Mouse (Mus musculus) spleen, embryonic (tissue): ENCODE measurements around the gene Bbs10.

Source experiments
- CTCF ChIA-PET: fragments of 350-600 bp; sonication (Branson Sonifier 250); formaldehyde crosslinking; loops from one replicate; lab custom pipeline; 2022; lab: Charles Lee

The Bbs10 gene

DNA sequence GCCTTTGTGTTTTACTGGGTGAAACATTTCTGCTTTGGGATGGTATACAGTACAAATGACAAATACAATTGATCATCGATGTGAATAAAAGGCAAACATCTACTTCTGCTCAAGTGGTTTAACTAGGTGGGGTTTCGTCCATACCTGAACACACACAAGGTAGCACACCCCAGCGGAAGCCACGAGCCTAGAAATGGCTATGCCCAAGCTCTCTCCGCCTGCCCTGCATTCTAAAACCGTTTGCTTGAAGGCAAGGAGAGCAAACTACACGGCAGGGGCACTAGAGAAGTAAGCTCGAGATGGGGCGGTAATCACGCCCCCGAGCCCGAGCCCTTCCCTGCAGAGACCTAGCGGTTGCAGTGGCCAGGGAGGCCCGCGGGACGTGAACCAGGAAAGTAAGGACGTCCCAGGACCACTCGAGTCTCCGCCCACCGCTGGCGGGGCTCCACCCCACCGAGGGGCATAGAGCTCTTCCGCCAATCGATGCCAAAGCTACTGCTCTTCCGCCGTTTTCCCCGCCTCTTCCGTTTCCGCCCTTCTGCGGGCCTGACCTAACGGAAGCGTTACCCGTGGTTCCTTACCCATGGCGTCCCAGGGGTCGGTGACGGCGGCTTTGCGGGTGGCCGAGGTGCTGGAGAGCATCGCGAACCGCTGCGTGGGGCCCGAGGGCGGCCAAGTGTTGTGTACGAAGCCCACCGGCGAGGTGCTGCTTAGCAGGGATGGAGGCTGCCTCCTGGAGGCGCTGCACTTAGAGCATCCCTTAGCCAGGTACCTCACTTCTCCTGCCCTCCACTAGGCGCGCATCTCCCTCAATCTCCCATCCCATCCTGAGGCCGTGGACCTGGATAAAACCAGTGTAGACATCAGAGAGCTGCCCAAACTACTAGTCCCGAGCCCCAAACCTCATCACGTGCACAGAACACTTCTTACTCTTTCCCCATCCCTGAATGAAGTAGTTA lies at the start of gene Bbs10:
Bbs10 (plus strand) TSS at position 540 of the 959 bp plus-strand sequence.
- CTCF ChIA-PET, result no interaction called here

DNA sequence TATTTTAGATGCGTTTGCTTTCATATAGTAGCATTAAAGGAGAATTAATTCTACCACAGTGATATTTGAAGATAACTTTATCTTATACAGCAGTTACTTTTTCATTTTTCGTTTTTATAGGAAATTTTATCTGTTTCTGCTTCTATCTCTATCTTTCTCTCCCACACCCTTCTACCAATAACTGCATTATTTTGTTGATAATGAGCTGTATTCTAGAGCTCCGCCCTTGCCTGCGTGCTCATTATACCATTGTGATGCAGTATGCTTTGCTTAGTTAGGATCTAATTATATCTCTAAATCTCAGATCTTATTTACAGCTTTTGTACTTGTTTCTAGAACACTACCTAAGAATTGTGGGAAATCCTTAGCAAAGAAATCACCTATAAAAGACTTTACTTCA lies 48.3 kb upstream of the Bbs10 start:
- CTCF ChIA-PET, result interaction anchor here (0.5 kb wide), 1 partner anchor 149 kb away, joined by 3 read pairs; no protein-coding TSS in a partner anchor

DNA sequence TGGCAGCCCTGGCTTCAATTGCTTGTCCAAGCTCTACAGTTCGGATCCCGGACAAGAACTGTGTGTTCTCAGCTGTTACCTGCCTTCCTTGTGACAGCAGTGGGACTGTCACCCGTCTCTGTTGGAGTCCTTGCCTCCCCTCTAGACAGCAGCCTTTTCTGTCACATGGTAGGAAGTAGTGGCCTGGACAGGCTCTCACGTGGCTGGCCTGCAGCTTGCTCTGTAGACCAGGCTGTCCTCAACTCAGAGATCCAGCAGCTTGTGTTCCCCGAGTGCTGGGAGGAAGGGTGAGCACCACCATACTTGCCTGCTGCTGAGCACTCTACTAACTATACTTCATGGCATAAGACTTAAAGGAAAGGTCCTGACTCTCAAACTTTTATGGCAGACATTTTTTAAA lies 46.8 kb upstream of the Bbs10 start:
- CTCF ChIA-PET, result no interaction called here

DNA sequence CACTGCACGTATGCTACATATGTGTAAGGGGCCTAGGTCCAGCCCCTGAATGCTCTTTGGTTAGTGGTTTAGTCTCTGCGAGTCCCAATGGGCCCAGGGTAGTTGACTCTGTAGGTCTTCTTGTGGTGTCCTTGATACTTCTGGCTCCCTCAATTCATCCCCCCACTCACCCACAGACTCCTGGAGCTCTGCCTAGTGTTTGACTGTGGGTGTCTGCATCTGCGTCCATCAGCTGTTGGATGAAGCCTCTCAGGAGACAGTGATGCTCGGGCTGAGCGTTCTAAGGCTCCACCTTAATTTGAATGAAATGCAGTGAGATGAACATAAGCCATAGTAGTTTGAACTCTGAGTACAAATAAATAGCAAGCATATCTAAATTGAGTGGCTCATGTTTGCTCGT lies 43.3 kb upstream of the Bbs10 start:
- CTCF ChIA-PET, result no interaction called here

DNA sequence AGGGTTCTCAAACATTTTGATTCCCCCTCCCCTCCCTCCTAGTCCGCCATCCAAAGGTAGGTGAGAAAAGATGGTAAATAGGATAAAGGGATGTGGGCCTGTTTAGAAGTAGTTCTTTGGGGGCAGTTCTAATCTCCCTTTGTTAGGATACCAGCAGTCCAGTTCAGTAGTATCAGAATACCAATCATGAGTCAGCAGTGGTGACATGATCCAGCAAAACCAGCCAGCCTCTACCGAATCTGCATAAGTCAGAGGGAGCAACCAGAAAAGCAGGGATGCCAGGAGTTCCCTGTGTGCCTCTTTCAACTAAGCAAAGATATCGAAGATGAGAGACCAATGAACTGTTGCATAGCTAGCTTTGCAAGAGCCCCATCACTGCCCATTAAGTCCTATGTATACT lies 42.3 kb upstream of the Bbs10 start:
- CTCF ChIA-PET, result no interaction called here

DNA sequence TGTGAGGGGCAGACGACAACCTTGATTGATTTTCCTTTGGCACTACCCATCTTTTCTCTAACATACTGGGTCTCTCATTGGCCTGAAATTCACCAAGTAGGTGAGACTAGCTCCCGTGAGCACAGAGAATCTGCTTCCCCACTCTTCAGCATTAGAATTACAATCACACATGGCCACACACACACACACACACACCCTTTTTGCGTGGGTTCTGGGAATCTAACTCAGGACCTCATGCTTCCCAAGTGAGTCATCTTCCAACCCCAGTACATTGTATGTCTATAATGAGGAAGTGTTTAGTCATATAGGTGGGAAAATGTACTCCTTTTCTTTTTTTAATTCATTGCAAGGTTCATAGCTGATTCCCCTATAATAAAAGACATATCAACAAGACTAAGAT lies 41.1 kb upstream of the Bbs10 start:
- CTCF ChIA-PET, result no interaction called here

DNA sequence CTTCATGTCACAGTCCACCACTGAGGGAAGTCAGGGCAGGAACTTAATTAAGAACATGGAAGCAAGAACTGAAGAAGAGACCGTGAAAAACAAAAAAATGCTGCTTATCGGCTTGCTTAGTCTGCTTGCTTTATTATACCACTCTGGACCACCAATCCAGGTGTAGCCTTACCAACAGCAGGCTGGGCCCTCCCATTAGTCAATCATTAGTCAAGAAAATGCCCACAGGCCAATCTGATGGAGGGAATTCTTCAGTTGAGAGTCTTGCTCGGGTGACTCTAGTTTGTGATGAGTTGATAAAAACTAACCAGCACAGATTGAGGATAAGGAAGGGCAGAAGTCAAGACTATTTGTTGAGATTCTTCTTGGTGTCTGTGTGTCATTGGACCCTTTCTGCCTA lies 40.2 kb upstream of the Bbs10 start:
- CTCF ChIA-PET, result no interaction called here

DNA sequence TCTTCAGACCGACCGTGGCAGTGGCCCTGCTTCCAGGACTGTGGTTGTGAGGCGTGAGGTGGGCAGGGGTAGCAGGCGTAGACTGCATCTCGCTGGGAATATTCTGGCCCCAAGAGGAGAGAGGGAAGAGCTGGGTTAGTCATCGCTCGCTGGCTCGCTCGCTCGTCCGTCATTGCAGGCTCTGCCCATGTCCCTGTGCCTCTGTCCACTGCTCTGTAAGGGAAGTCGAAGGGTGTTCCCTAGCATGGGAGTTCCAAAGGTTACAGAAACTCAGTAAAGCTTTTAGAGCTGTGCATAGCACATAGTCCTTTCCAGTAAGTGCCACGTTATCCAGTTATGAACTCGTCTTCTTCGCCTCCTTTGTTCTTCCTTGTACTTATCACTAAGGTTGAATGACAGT lies 26.8 kb upstream of the Bbs10 start:
- CTCF ChIA-PET, result no interaction called here

DNA sequence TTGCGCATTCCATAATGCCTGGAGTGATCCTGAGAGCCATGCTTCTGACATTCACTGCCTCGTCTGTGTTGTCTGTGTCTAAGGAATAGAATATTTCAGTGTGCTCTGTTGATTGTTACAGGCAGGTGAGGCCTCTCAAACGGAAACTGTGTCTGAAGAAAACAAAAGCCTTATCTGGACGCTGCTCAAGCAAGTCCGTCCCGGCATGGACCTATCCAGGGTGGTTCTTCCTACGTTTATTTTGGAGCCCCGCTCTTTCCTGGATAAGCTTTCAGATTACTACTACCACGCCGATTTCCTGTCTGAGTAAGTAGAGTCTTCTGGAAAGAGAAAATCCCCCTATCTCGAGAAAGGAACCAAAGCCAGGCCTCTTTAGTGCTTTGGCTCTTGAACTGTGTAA lies 25.6 kb upstream of the Bbs10 start:
- CTCF ChIA-PET, result no interaction called here

DNA sequence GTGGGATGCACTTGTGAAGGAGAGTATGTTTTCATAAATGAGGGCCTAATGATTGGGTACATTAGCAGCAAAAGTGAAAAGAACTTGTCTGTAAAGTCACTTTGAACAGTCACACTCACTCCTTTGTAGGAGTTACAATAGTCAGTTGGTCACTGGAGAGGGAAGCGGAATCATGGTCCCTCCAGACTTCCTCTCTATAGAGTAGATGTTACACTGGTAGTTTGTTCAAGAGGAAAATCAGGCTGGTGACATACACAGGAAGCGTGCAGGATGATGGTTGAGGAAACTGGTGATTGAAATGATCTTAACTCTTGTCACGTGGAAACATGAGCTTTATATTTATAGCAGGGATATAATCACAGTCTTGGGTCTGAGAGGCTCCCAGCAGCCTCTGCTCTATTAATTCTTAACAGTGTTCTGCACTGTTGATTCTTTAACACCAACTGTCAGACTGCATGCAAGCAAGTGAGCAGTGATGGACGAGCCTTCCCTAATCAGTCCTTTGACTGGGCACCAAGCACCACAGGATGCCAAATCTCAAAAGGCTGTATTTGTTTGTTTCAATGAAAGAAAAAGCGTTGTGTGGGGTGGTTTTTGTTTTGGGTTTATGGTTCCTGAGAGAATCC lies 24.9 kb upstream of the Bbs10 start:
- CTCF ChIA-PET, result no interaction called here

DNA sequence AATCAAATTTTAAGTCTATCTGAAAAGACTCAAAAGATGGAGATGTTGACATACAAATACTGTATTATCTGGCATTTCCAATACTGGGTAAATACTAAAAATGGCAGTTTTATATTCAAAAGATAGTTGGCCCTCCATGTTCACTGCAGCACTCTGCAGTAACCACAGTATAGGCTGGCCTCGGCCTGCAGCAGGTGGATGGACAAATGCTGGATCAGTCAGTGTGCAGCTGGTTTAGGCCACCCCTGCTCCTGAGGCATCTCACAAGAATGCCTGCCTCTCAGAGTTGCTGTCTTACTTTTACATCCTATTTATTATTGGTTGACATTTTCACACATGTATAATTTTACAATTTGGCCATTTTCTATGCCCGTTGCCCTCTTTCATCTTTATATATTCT lies 22.7 kb upstream of the Bbs10 start:
- CTCF ChIA-PET, result no interaction called here

DNA sequence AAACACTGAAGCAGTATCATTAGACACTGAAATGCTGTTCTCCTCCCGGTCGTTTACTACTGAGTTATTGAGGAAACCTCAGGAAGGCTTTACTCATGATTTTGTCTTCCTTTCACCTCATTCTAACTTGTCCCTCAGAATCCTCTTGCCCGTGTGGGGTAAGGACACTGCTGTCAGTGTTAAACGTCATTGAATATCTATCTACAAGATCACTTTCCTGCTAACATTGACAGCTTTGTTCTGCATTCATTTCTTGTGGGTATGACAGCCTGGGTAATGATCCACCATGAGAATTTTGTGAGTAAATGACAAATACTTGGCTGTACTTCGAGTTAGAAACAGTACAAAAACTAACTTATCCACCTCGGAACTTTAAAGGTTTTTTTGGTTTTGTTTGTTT lies 848 bp upstream of the Bbs10 start:
- CTCF ChIA-PET, result no interaction called here

DNA sequence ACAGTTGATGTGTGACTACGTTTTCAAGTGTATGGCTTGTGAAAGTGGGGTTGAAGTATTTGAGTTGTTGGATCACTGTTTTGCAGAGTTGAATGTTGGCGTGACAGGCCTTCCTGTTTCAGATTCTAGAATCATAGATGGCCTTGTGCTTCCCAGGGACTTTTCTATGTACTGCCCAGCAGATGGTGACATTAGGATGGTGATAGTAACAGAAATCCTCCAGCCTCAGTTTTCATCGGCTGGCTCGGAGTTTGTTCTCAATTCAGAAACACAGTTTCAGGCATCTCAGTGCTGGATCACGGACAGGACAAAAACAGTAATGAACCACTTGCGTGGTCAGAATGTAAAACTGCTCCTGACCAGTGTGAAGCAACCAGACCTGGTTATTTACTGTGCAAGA lies 1.1 kb downstream of the Bbs10 start:
- CTCF ChIA-PET, result no interaction called here

DNA sequence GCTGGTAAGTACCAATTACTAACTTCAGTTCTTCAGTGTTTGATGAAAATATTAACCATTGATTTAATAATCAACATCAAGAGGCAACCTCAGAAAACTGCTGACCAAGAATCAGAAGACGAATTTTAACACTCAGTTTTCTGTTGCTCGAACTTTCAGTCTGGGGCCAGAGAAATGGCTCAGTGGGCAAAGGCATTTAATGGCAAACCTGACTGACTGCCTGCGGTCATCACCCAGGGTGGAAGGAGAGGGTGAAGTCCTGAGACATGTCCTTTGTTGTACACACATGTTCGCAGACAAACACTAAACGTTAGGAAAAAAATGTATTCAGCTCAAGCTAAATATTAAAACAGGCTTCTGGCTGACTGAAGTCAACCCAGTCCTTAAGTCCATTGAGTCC lies 2.6 kb downstream of the Bbs10 start:
- CTCF ChIA-PET, result no interaction called here

DNA sequence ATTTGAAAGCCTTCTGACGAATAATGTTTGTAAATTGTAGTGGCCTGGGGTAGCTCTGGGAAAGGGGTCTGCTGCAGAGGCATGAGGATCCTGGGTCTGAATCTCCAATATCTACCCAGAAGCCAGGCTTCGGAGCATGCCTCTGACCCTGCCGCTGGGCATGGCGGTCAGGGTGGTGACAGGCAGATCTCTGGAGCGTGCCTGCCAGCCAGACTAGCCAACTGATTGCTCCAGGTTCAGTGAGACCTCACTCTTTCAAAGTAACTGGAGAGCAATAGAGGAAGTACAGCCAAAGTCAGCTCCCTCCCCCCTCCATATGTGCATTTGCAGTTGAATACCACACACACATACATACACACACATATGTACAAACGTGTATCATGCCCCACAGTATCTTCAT lies 4.0 kb downstream of the Bbs10 start:
- CTCF ChIA-PET, result no interaction called here

DNA sequence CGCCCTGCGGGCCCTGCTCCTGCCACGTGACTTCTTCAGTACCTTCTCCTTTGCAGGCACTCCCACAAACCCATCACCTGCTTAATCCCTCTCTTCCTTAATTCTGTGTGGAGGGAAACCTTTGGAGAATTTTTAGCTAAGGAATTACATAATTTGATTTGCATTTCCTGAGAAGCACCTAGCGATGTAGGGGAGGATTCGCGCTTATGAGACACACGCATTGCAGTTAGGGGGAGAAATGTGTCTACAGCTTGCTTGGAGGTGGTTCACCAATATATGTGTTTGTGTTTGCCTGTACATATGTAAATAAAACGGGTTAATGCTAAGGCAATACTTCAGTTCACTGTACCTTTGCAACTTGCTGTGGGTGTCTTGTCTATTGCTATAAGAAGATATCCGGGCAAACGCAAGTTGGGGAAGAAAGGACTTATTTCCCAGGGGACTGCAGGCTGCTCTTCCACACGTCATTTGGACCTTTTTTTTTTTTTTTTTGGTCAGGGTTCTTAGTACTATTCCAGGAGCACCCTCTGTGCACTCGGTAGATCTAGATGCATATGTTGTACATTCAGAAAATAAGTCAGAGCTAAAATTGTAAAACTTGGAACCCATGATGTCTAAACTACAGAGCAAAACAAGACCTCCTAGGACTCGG lies 10.5 kb downstream of the Bbs10 start:
- CTCF ChIA-PET, result no interaction called here

DNA sequence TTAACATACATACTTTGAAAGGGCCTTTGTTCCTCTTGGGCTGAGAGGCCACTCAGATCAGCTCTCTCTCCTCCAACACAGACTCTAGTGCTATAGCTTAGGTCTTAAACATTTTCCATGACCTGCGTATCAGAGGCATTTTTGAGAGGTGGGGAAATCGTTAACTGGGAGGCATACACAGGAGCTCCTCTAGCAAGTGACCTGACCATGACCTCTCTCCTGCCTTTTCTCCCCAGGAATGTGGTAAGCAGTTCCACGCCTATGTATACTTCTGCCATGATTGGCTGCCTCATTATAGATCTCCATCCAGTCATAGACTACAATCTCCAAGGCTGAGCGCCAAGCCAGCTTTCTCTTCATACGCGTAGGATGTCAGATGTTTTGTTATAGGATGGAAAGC lies 14.8 kb downstream of the Bbs10 start:
- CTCF ChIA-PET, result no interaction called here

DNA sequence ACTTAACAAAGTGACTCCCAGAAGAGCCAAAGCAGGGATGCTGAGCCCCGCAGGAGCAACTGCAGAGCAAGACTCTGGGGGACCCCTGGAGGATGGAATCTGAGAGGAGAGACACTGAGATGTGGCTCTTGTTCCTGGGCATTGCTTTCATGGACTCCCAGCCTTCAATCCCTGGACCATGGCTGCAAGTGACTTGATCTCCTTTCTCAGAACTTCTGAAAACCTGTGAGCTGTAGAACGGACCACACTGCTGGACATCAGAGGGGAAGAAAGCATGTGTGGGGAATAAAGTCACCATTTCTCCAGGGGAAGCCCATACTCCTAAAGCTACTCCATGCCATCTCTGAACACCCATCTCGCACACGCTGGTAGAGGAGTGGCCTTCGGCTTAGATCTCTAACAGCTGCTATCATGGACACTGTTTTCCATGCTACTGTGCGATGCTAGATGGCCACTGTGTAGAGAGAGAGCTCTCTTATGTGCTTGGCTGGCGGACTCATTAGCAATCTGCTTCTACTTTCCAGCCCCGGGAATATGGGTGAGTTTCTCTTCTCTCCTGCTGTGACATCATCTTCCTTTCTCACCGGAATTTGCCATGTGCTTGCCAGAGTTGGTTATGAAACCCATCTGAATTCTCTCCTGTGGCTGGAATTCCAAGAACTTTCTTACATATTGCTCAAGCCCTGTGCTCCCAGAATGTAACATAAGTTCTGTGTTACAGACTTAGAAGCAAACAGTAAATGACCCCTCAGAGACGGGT lies 16.3 kb downstream of the Bbs10 start:
- CTCF ChIA-PET, result no interaction called here

DNA sequence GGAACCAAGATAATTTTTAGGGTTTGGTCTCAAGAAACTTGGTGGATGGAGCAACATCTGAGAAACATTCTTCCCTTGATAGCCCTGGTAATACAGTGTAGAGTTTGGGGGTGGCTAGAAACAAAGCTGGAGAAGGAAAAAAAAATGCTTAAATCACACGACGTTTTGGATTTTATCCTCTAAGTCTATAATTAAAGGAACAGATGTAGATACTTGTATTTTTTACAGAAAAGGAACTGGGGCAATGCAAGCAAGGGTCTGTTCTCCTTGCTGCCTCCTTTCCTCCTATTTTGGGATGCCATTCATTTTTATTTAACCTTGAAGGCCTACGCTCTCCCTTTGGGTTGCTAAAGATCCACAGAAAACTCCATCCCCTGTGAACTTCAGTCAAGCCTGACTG lies 17.5 kb downstream of the Bbs10 start:
- CTCF ChIA-PET, result no interaction called here

DNA sequence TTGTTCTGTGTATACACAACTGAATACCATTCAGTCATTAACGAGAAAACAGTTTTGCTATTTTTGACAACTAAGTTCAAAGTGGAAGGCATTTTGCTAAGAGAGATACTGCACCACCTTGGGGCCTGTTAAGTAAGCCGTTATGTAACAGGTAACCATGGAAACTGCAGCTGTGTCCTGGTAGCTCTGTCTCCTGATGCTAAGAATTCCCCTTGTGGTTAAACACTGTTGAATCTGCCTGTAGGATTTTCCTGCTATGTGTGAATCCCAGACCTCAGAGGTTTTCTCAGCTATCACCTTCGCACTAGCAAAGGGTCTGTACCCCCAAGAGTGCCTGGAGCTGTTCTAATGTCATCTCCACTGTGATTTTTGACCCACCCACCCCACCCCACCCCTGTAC lies 19.5 kb downstream of the Bbs10 start:
- CTCF ChIA-PET, result no interaction called here

DNA sequence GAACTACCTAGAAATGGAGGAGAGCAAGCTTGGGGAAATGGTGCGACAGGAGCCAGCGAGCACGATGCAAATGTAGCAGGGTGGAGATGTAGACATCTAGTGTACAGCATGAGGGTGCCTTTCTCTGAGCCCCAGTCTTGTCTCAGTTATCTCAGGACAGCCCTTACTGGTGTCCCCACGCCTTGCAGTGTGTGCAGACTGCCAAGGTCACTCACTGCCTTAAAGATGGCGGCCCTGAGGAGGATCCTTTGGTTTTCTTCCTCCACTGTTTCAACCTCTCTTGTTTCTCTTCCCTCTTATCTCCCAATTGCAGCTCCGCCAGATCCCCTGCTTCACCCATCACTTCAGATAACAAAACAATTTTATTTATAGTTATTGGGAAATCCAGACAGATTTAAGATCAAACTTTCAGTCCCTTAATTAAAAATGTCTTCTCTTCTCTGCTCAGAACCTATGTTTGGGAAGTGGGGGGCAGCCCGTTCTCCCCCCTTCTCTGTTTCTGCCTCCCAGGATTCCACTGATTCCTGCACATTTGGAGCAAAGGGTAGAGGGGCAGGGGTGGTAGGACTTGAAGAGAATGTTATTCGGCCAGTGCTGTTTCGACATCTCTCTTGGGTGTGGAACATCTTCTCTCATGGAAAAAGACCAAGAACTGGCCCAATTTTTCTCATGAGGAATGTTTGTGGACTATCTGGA lies 20.5 kb downstream of the Bbs10 start:
- CTCF ChIA-PET, result no interaction called here
